Mouse (Mus musculus) liver, adult 2 months (tissue): ENCODE measurements at regions not wholly inside any gene's neighbourhood (a gene's known extent, or its start where the extent isn't known, plus 50 kb on each side); places are given as distances from the start of the nearest gene placed in this dataset.

ENCODE experiments used
- CTCF ChIP-seq: fragments of 200-500 bp; IDR thresholded peaks from 2 replicates; pipeline ENCODE4 v1.5.1; 2011; ENCODE audit warnings: low read depth, low read length, control low read depth
- POLR2A ChIP-seq: fragments of 200-500 bp; IDR thresholded peaks from 2 replicates; pipeline ENCODE4 v1.6.1; 2011; ENCODE audit warnings: low read length, control low read depth; ENCODE audit not compliant: insufficient read depth; ENCODE audit errors: extremely low read depth

GRCm38 (mm10) chr6:143423026-143423425 is 256.0 kb downstream of the Etnk1 start:
- TF ChIP-seq CTCF = no peak
- TF ChIP-seq POLR2A = no peak
